Mouse (Mus musculus) cerebellum, adult 2 months (tissue): ENCODE results near the gene Myadm.
A peak's percentile ranks its signal among the peaks of the same experiment; 100 is the strongest.

Experiments
- CTCF ChIP-seq: fragments of 200-500 bp; IDR thresholded peaks from 2 replicates; pipeline ENCODE4 v1.5.1; 2011; ENCODE audit warnings: low read depth, mild to moderate bottlenecking, control low read depth, low read length, moderate library complexity, borderline replicate concordance; ENCODE audit not compliant: insufficient read depth
- POLR2A ChIP-seq: fragments of 200-500 bp; IDR thresholded peaks from 2 replicates; pipeline ENCODE4 v1.6.1; 2011; ENCODE audit warnings: low read length, control low read depth, borderline replicate concordance; ENCODE audit not compliant: insufficient read depth

GRCm38 (mm10) chr7:3302556-3303275 is 13.8 kb downstream of the Myadm start:
- TF ChIP-seq POLR2A (no peak), CTCF (peak; percentile 28; the same call in 1 of the 2 replicates)
